Mouse (Mus musculus) midbrain, embryonic 15.5 days (tissue): ENCODE measurements around the gene Zbtb38. TPM values are rescaled to one million over a fixed set of nuclear protein-coding genes. Genes with fewer than 3 reads are reported as not detected.
A peak's percentile ranks its signal among the peaks of the same experiment; 100 is the strongest.

Experiments
- ATAC-seq: fragments of 200-750 bp; cut with Nextera tagmentation; replicated peaks from 2 replicates; pipeline ENCODE4 v1.8.0; 2017; ENCODE audit warnings: moderate TSS enrichment
- H3K27ac ChIP-seq: fragments of 300-500 bp; sonication (generic); 2 replicates; pipeline ENCODE4 v1.5.1; 2015; ENCODE audit warnings: mild to moderate bottlenecking, inconsistent platforms
- H3K27me3 ChIP-seq: fragments of 300-500 bp; sonication (generic); replicated peaks from 2 replicates; pipeline ENCODE4 v1.6.1; 2015; ENCODE audit warnings: inconsistent platforms
- H3K36me3 ChIP-seq: fragments of 300-500 bp; sonication (generic); replicated peaks from 2 replicates; pipeline ENCODE4 v1.6.1; 2015; ENCODE audit warnings: inconsistent platforms
- H3K4me1 ChIP-seq: fragments of 300-500 bp; sonication (generic); 2 replicates; pipeline ENCODE4 v1.6.1; 2015; ENCODE audit warnings: inconsistent platforms
- H3K4me2 ChIP-seq: fragments of 300-500 bp; sonication (generic); 2 replicates; pipeline ENCODE4 v1.6.1; 2015; ENCODE audit warnings: inconsistent platforms, mild to moderate bottlenecking, moderate library complexity
- H3K4me3 ChIP-seq: fragments of 300-500 bp; sonication (generic); 2 replicates; pipeline ENCODE4 v1.5.1; 2015; ENCODE audit warnings: mild to moderate bottlenecking, inconsistent platforms
- H3K9ac ChIP-seq: fragments of 300-500 bp; sonication (generic); 2 replicates; pipeline ENCODE4 v1.6.1; 2015; ENCODE audit warnings: mild to moderate bottlenecking, inconsistent platforms
- H3K9me3 ChIP-seq: fragments of 300-500 bp; sonication (generic); 2 replicates; pipeline ENCODE4 v1.6.1; 2016; ENCODE audit warnings: inconsistent platforms
- WGBS: fragments of 180-500 bp; shearing (Covaris S2); methylation state at CpG from one replicate; pipeline ENCODE4 v1.1.7; 2015; ENCODE audit warnings: mixed read lengths; 5-methylcytosine and 5-hydroxymethylcytosine counted together
- polyA plus RNA-seq: library from polyadenylated mRNA; unstranded; fragments of >200 nt; fragmentation: Nextera tagmentation; extraction: Ambion mirVana; gene quantifications from 2 replicates; pipeline ENCODE4 v1.2.1, GENCODE M21; 2015

Zbtb38 gene
- 57.2 and 59.2 TPM in 2 replicates for polyA plus RNA-seq

- Histone ChIP-seq H3K4me2 (no peak within 1 kb of the TSS), H3K9ac (no peak within 1 kb of the TSS), H3K4me1 (no peaks in the 10 kb centered on the region), H3K9me3 (no peaks in the 10 kb centered on the region), H3K4me3 (no peak within 1 kb of the TSS), H3K27me3 (no peaks in the 10 kb centered on the region), H3K27ac (no peak within 1 kb of the TSS), H3K36me3 (no peaks in the 10 kb centered on the region)
- 54% methylated on average over 15 of the region's 15 CpGs for WGBS
- ATAC-seq = peak; percentile 39; the same call in 1 of the 2 replicates
These were observed at the start of gene Zbtb38 for GRCm38 (mm10) chr9:96752603-96753114. TSS of gene Zbtb38 (minus strand) at chr9:96752831.

- Histone ChIP-seq H3K9ac (no peak overlapping the region), H3K27ac (no peak overlapping the region), H3K36me3 (no peaks in the 10 kb centered on the region), H3K4me2 (no peak overlapping the region), H3K4me1 (peaks cover 6% of the 10 kb centered on the region; the same call in 1 of the 2 replicates), H3K27me3 (no peaks in the 10 kb centered on the region), H3K9me3 (no peaks in the 10 kb centered on the region), H3K4me3 (no peak overlapping the region)
- ATAC-seq = no peak
- 30% methylated on average over 5 of the region's 5 CpGs for WGBS
These were observed 47.6 kb upstream of the Zbtb38 start for GRCm38 (mm10) chr9:96800131-96800825.

DNA sequence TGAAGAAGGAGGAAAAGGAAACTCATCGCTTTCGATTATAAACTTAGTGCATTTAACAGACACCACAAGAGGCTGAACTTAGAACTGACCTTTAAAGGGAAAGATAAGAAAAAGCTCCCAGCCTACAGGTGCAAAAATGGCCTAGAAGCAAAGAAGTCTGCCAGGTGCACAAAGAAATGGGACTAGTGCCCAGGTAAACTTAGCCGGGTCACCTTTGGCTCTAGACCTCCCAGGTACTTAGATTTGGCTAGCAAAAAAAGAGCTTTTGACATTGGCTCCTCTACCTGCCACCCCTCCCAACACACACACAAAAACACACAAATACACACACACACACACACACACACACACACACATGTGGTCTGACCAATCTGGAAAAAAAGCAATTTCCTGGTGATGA, 44.7 kb upstream of the Zbtb38 start:
- H3K36me3 ChIP-seq = no peaks in the 10 kb centered on the region
- ATAC-seq = no peak
- no peak overlapping the region for H3K4me3 ChIP-seq
- peaks cover 7% of the 10 kb centered on the region; the same call in 1 of the 2 replicates for H3K4me1 ChIP-seq
- H3K27ac ChIP-seq = no peak overlapping the region
- WGBS = 98% methylated on average over 3 of the region's 3 CpGs
- no peak overlapping the region for H3K9ac ChIP-seq
- H3K9me3 ChIP-seq = no peaks in the 10 kb centered on the region
- H3K4me2 ChIP-seq = no peak overlapping the region
- no peaks in the 10 kb centered on the region for H3K27me3 ChIP-seq

GRCm38 (mm10) chr9:96795399-96795928, 42.8 kb upstream of the Zbtb38 start:
- H3K27me3 ChIP-seq = no peaks in the 10 kb centered on the region
- WGBS = 8% methylated on average over 10 of the region's 10 CpGs
- peak overlapping the region; percentile 51 for H3K4me3 ChIP-seq
- no peaks in the 10 kb centered on the region for H3K36me3 ChIP-seq
- peak overlapping the region; percentile 66 for H3K9ac ChIP-seq
- ATAC-seq = peak; percentile 88
- peaks cover 7% of the 10 kb centered on the region; the same call in 1 of the 2 replicates for H3K4me1 ChIP-seq
- peak overlapping the region; percentile 79 for H3K27ac ChIP-seq
- H3K4me2 ChIP-seq = peak overlapping the region; percentile 81
- no peaks in the 10 kb centered on the region for H3K9me3 ChIP-seq

GRCm38 (mm10) chr9:96794601-96795000, 42.0 kb upstream of the Zbtb38 start:
- Histone ChIP-seq H3K36me3 (no peaks in the 10 kb centered on the region), H3K4me3 (no peak overlapping the region), H3K27me3 (no peaks in the 10 kb centered on the region), H3K9me3 (no peaks in the 10 kb centered on the region), H3K27ac (no peak overlapping the region), H3K4me1 (peaks cover 7% of the 10 kb centered on the region; the same call in 1 of the 2 replicates), H3K4me2 (no peak overlapping the region), H3K9ac (no peak overlapping the region)
- 92% methylated on average over 2 of the region's 2 CpGs for WGBS
- ATAC-seq = no peak

DNA sequence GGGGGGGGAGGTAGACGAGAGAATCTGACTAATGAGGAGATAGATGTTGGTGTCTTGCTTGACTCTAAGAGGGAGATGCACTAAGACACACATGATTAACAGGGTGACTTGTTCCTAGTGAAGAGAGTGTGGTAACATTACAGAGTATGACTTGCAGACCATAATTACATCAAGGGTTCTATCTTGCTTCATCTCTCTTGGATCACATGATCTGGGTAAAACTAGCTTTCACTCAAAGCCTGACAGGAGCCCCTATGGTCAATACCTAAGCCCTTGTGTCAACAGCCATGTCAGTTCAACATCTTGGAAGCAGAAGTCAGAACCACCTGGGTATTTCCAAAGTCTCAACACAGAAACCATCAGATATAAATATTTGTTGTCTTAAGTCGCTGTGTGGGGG, 39.9 kb upstream of the Zbtb38 start:
- peaks cover 4% of the 10 kb centered on the region; the same call in 1 of the 2 replicates for H3K4me1 ChIP-seq
- H3K9ac ChIP-seq = no peak overlapping the region
- no peak overlapping the region for H3K4me3 ChIP-seq
- no peak overlapping the region for H3K4me2 ChIP-seq
- no peak overlapping the region for H3K27ac ChIP-seq
- no peaks in the 10 kb centered on the region for H3K36me3 ChIP-seq
- no peaks in the 10 kb centered on the region for H3K9me3 ChIP-seq
- no peaks in the 10 kb centered on the region for H3K27me3 ChIP-seq
- WGBS = 87% methylated on average over 2 of the region's 2 CpGs
- ATAC-seq = no peak

GRCm38 (mm10) chr9:96790389-96791007, 37.9 kb upstream of the Zbtb38 start:
- peaks cover 3% of the 10 kb centered on the region; the same call in 1 of the 2 replicates for H3K4me1 ChIP-seq
- WGBS = 46% methylated on average over 4 of the region's 4 CpGs
- no peak overlapping the region for H3K27ac ChIP-seq

GRCm38 (mm10) chr9:96789906-96790305, 37.3 kb upstream of the Zbtb38 start:
- no peak for ATAC-seq
- 58% methylated on average over 3 of the region's 3 CpGs for WGBS
- Histone ChIP-seq H3K4me3 (no peak overlapping the region), H3K27ac (no peak overlapping the region), H3K9me3 (no peaks in the 10 kb centered on the region), H3K36me3 (no peaks in the 10 kb centered on the region), H3K9ac (no peak overlapping the region), H3K27me3 (no peaks in the 10 kb centered on the region), H3K4me2 (no peak overlapping the region), H3K4me1 (no peaks in the 10 kb centered on the region)

More at GRCm38 (mm10) chr9:96790389-96791007, 37.9 kb upstream of the Zbtb38 start:
- Histone ChIP-seq H3K9me3 (no peaks in the 10 kb centered on the region), H3K9ac (no peak overlapping the region), H3K4me3 (no peak overlapping the region), H3K27me3 (no peaks in the 10 kb centered on the region), H3K36me3 (no peaks in the 10 kb centered on the region), H3K4me2 (no peak overlapping the region)
- no peak for ATAC-seq

DNA sequence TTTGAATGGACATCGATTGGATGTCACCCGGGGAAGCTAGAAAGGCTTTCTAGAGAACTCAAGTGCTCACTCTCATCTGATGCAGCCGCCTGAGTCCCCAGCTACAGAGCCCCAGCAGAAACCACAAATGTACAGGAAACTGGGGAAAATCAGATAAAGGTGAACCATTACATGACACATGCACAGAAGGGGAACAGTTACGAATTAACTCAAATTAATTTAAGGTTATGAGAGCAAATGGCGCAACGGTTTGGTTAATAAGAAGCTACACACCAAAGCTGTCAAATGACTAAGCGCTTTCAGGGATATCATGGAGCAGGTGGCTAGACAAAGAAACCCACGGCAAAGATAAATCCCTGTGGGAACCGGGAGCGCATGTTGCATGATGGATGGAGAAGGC, 35.2 kb upstream of the Zbtb38 start:
- no peak for ATAC-seq
- 78% methylated on average over 10 of the region's 10 CpGs for WGBS
- H3K4me2 ChIP-seq = no peak overlapping the region

DNA sequence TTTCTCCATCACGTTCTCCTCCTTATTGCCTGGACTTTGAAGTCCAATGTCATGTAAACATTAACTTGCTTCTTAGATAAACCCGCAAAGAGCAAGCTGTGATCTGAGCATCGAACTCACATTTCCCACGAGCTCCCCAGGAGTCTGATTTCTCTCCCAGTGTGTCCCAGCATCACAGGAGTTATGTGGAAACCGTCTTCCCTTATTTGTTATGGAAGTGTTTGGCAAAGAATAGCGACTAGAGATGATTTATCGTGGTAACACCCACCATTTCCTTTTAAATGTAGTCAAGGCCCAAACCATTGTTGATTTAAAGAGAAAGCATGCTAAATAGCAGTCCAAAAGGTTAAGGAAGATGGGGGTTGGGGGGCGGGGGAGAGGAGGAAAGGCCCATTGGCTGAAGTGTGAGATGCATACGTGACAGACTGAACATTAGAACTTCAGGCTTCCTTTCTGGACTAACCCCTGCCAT, 33.3 kb upstream of the Zbtb38 start:
- no peaks in the 10 kb centered on the region for H3K4me1 ChIP-seq
- no peaks in the 10 kb centered on the region for H3K9me3 ChIP-seq
- 64% methylated on average over 9 of the region's 9 CpGs for WGBS
- ATAC-seq = no peak
- H3K36me3 ChIP-seq = no peaks in the 10 kb centered on the region
- no peak overlapping the region for H3K4me3 ChIP-seq
- no peak overlapping the region for H3K27ac ChIP-seq
- no peak overlapping the region for H3K9ac ChIP-seq
- H3K27me3 ChIP-seq = no peaks in the 10 kb centered on the region
- H3K4me2 ChIP-seq = no peak overlapping the region

More for the DNA sequence above, 35.2 kb upstream of the Zbtb38 start:
- Histone ChIP-seq H3K9ac (no peak overlapping the region), H3K27me3 (no peaks in the 10 kb centered on the region), H3K27ac (no peak overlapping the region), H3K4me3 (no peak overlapping the region), H3K36me3 (no peaks in the 10 kb centered on the region), H3K4me1 (no peaks in the 10 kb centered on the region), H3K9me3 (no peaks in the 10 kb centered on the region)

- Histone ChIP-seq H3K4me1 (no peaks in the 10 kb centered on the region), H3K9ac (no peak overlapping the region), H3K4me3 (no peak overlapping the region), H3K9me3 (no peaks in the 10 kb centered on the region), H3K27me3 (no peaks in the 10 kb centered on the region), H3K27ac (no peak overlapping the region), H3K4me2 (no peak overlapping the region), H3K36me3 (no peaks in the 10 kb centered on the region)
- 80% methylated on average over 3 of the region's 3 CpGs for WGBS
- no peak for ATAC-seq
These were observed 32.6 kb upstream of the Zbtb38 start for GRCm38 (mm10) chr9:96785187-96785586.

DNA sequence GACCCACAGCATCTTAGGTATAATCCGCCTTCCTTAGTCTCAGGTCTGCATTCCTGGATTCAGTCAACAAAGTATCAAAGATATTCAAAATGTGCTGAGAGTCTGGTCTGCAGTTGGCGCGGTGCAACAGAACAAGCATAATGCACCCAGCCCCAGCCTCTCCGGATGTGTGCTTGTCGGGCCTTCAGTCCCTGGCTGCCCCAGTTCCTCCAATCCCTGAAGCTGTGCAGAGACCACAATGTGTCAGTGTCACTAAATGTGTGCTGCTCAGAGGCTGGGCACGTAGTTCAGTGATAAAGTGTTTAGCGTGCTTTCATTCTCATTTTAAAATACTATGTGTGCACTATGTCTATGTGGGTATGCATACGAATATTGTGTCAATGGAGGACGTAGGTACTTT, 31.0 kb upstream of the Zbtb38 start:
- Histone ChIP-seq H3K27ac (no peak overlapping the region), H3K36me3 (no peaks in the 10 kb centered on the region), H3K9ac (no peak overlapping the region), H3K4me1 (no peaks in the 10 kb centered on the region), H3K9me3 (no peaks in the 10 kb centered on the region), H3K4me2 (no peak overlapping the region), H3K4me3 (no peak overlapping the region), H3K27me3 (no peaks in the 10 kb centered on the region)
- ATAC-seq = no peak
- WGBS = 88% methylated on average over 9 of the region's 9 CpGs
